Mouse (Mus musculus) E14TG2a.4 (cell line): Measurements from ENCODE around the gene Tmem138.

ENCODE experiments used
- CTCF ChIP-seq: conservative IDR thresholded peaks from 2 replicates; pipeline ENCODE4 v1.5.1; 2014; ENCODE audit warnings: low read length
- NANOG ChIP-seq: IDR thresholded peaks from 2 replicates; pipeline ENCODE4 v1.6.1; 2014; ENCODE audit warnings: borderline replicate concordance, low read length, mixed read lengths
- POU5F1 ChIP-seq: IDR thresholded peaks from 2 replicates; pipeline ENCODE4 v1.6.1; 2014; ENCODE audit warnings: low read length, borderline replicate concordance

DNA sequence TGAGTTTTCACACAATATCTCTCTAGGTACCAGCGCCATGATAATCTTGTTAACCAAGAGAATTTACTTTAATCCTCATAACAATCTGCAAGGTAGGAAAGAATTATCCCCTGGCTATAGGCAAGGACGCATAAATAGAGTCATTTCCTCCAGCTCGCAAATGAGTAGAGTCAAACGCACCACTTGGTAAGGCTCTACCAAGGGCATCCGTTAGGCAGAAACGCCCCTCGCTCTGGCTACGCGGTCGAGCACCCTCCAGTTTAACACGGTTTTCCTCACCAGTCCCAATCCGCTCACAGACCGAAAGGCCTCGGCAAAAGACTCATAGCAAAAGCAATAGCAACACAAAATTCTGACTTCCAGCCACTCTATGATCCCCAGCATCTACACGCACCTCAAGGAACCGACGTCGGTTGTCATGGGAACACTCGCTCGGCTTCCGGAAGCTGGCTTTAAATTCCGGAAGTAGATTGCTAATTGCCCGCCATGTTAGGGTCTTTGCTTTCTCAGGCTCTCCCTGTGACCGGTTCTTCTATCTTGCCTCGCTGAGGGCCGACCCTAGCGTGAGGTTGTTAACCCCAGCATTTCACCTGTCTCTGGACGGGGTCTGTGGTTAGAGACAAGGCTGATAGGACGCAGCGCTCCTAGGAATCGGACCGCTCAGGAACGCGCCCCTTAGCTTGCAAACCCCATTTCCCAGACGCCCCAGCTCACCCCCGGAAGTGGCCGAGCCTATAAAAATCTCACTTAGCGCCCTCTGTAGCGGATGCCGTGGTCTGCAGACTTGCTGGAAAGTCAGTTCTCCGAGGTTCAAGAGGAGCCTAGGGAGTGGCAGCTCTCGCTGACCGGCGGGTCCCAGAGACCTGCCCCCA, at the start of gene Tmem138, which contains the start of gene Cyb561a3:
- TF ChIP-seq CTCF, result peak; percentile 28
- no peak for TF ChIP-seq POU5F1
- TF ChIP-seq NANOG, result no peak
